Mouse (Mus musculus) embryonic facial prominence, embryonic 11.5 days (tissue): ENCODE results near the gene Ift52. TPM values are rescaled to one million over a fixed set of nuclear protein-coding genes. Genes with fewer than 3 reads are reported as not detected.
A peak's percentile ranks its signal among the peaks of the same experiment; 100 is the strongest.

Experiments used
- ATAC-seq: fragments of 200-750 bp; cut with Nextera tagmentation; replicated peaks from 2 replicates; pipeline ENCODE4 v1.8.0; 2017; ENCODE audit warnings: low read depth; ENCODE audit not compliant: insufficient number of reproducible peaks, low FRiP score, low TSS enrichment
- DNase-seq: peaks from one replicate; pipeline ENCODE4 v3.0.0-alpha.2; 2015; ENCODE audit warnings: low spot score
- H3K27ac ChIP-seq: fragments of 300-500 bp; sonication (generic); replicated peaks from 2 replicates; pipeline ENCODE4 v1.5.1; 2014; ENCODE audit warnings: mild to moderate bottlenecking, low read depth, low read length, control low read depth
- H3K27me3 ChIP-seq: fragments of 300-500 bp; sonication (generic); 2 replicates; pipeline ENCODE4 v1.6.1; 2014; ENCODE audit warnings: mild to moderate bottlenecking, low read length, moderate library complexity, mixed read lengths; ENCODE audit not compliant: control insufficient read depth, insufficient read depth
- H3K36me3 ChIP-seq: fragments of 300-500 bp; sonication (generic); replicated peaks from 2 replicates; pipeline ENCODE4 v1.6.1; 2014; ENCODE audit warnings: low read depth, mild to moderate bottlenecking, low read length, moderate library complexity, mixed read lengths; ENCODE audit not compliant: control insufficient read depth, insufficient read depth
- H3K4me1 ChIP-seq: fragments of 300-500 bp; sonication (generic); 2 replicates; pipeline ENCODE4 v1.6.1; 2014; ENCODE audit warnings: low read length, mixed read lengths; ENCODE audit not compliant: control insufficient read depth, insufficient read depth
- H3K4me2 ChIP-seq: fragments of 300-500 bp; sonication (generic); 2 replicates; pipeline ENCODE4 v1.6.1; 2014; ENCODE audit warnings: low read depth, mild to moderate bottlenecking, control low read depth, low read length, moderate library complexity
- H3K4me3 ChIP-seq: fragments of 300-500 bp; sonication (generic); 2 replicates; pipeline ENCODE4 v1.5.1; 2014; ENCODE audit warnings: low read depth, low read length, control low read depth
- H3K9ac ChIP-seq: fragments of 300-500 bp; sonication (generic); replicated peaks from 2 replicates; pipeline ENCODE4 v1.6.1; 2014; ENCODE audit warnings: mild to moderate bottlenecking, control low read depth, low read length
- H3K9me3 ChIP-seq: fragments of 300-500 bp; sonication (generic); replicated peaks from 2 replicates; pipeline ENCODE4 v1.6.1; 2016; ENCODE audit warnings: mild to moderate bottlenecking, low read length, inconsistent platforms, mixed read lengths; ENCODE audit not compliant: control insufficient read depth
- WGBS: fragments of 180-500 bp; shearing (Covaris S2); extraction: QIAGEN DNeasy Blood & Tissue Kit; methylation state at CpG from one replicate; pipeline ENCODE4 v1.1.7; 2014; 5-methylcytosine and 5-hydroxymethylcytosine counted together
- polyA plus RNA-seq: library from polyadenylated mRNA; unstranded; fragments of >200 nt; fragmentation: Nextera tagmentation; extraction: Ambion mirVana; gene quantifications from 2 replicates; pipeline ENCODE4 v1.2.1, GENCODE M21; 2014

Gene Ift52
- polyA plus RNA-seq, 1 experiment from 2014 or later: 60.4 TPM

DNA sequence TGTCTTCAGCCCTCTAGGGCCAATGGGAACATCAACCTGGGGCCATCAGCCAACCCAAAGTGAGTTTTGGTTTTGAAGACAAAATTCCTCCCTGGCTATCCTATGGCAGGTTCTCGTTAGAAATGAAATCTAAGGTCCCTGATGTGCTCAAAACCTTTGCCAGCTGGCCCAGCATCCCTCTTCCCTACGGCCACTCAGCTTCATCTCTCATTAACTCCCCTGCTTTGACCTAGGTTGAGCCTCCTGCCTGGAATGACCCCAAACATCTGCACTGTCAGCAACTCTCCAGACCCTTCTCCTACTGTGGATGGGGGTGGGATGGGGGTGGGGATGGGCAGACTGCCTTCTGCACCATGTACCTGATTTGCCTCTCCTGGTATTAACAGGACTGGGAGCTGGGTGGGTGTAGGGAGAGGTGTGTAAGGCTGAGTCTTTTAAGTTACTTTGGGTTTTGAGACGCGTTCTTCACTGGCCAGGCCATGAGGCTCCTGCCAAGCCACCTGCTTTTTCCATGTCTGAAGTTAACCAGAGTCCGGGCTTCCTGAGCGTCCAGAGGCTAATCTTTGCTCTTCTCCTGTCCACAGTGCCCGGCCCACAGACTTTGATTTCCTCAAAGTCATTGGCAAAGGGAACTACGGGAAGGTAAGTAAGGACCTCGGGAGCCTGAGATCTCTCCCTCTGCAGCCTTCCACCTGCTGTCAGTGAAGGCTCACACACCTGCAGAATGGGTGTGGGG is 23.1 kb upstream of the Ift52 start:
- Histone ChIP-seq H3K9ac (no peak overlapping the region), H3K27ac (no peak overlapping the region), H3K4me1 (no peaks in the 10 kb centered on the region), H3K36me3 (no peaks in the 10 kb centered on the region), H3K27me3 (no peaks in the 10 kb centered on the region), H3K4me2 (no peak overlapping the region), H3K9me3 (no peaks in the 10 kb centered on the region), H3K4me3 (no peak overlapping the region)
- DNase-seq (no peak), ATAC-seq (no peak)
- 76% methylated on average over 9 of the region's 9 CpGs for WGBS

DNA sequence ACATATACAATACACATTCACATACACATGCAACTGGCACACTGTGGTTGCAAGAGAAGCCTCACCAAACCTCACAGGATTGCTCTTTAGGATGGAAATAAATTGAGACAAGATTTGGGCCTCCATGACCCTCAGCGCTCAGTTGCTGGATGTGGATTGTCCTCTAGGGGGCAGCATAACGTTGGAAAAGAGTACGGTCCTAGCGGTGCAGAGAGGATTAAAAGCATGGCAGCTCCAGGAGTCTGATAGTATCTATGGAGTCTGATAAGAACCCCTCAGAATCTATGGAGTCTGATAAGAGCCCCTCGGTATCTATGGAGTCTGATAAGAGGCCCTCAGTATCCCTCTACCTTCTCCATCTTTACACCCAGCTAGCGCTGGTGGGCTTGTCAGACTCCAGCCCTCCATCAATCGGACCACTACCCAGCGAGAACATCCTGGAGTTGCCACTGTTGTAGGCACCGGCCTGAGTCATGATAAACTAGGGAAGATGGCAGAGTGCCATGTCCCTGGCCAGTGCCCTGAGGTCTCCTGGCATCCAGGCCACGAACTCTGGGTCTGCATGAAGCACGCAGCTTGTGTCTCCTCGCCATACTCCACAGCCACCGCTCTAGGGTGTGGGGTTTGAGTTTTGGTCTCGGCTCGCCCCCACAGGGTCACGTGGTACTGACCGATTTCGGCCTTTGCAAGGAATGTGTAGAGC is 18.5 kb upstream of the Ift52 start:
- 32% methylated on average over 18 of the region's 18 CpGs for WGBS
- no peaks in the 10 kb centered on the region for H3K9me3 ChIP-seq
- H3K9ac ChIP-seq: no peak overlapping the region

DNA sequence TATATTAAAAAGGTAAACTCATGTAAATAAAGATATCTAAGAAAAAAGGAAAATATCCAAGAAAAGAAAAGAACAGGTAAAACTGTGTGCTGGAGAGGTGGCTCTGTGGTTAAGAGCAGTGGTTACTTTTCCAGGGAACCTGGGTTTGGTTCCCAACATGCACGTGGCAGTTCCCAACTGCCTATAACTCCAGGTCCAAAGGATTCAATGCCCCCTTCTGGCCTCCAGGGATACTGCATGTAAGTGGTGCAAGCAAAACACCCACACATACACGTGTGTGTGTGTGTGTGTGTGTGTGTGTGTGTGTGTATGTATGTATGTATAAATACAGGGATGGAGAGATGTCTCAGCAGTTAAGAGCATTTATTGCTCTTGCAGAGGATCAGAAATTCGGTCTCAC is 17.4 kb upstream of the Ift52 start:
- 21% methylated on average over 3 of the region's 3 CpGs for WGBS

More for the DNA sequence above, 18.5 kb upstream of the Ift52 start:
- Histone ChIP-seq H3K4me3 (no peak overlapping the region), H3K36me3 (no peaks in the 10 kb centered on the region), H3K27me3 (no peaks in the 10 kb centered on the region), H3K4me1 (no peaks in the 10 kb centered on the region), H3K27ac (no peak overlapping the region), H3K4me2 (peak overlapping the region; percentile 22)
- peak; percentile 90 for DNase-seq
- peak; percentile 63; the same call in 1 of the 2 replicates for ATAC-seq

DNA sequence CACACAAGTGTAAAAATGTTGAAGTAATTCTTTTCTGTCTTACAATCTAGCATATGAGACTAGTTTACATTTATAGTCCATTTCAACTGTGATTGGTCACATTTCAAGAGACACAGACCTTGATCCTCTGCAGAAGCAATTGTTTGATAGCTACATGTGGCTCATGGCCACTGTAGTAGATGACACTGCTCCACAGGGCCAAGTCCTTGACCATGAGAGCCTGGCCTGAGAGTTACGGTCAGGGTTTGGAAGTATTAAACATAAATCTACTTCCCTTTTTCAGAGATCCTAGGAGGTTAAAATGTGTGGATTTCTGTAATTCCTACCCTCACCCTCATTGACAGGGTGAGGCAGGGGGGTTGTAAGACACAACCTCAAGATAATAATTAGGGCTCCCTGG is 16.1 kb upstream of the Ift52 start:
- no peaks in the 10 kb centered on the region for H3K27me3 ChIP-seq
- no peak overlapping the region for H3K9ac ChIP-seq
- ATAC-seq: no peak
- no peak for DNase-seq
- no peak overlapping the region for H3K27ac ChIP-seq
- WGBS: 92% methylated on average over 1 of the region's 1 CpGs
- H3K4me3 ChIP-seq: no peak overlapping the region
- H3K9me3 ChIP-seq: no peaks in the 10 kb centered on the region
- H3K4me1 ChIP-seq: no peaks in the 10 kb centered on the region
- no peak overlapping the region for H3K4me2 ChIP-seq
- no peaks in the 10 kb centered on the region for H3K36me3 ChIP-seq

More for the DNA sequence above, 17.4 kb upstream of the Ift52 start:
- Histone ChIP-seq H3K27me3 (no peaks in the 10 kb centered on the region), H3K4me2 (no peak overlapping the region), H3K9ac (no peak overlapping the region), H3K4me1 (no peaks in the 10 kb centered on the region), H3K27ac (no peak overlapping the region), H3K36me3 (no peaks in the 10 kb centered on the region), H3K9me3 (no peaks in the 10 kb centered on the region), H3K4me3 (no peak overlapping the region)
- ATAC-seq (no peak), DNase-seq (peak; percentile 55)

DNA sequence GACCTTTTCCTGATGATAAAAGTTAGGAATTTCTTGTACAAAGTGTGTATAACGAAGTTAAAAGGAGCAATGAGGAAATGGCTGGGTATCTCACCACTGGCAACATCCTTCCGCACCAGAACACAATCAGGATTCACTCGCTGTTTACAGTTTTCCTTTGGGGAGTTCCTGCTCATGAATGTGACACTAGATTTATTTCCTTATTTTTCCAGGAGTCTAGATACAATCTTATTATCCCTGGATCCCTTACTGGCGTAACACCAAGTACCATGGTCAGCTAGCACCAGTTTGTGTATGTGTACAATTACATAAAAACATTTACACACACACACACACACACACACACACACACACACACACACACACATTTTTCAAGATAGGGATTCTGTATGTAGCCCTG is 9.9 kb upstream of the Ift52 start:
- H3K4me2 ChIP-seq: no peak overlapping the region
- no peaks in the 10 kb centered on the region for H3K4me1 ChIP-seq
- WGBS: 81% methylated on average over 4 of the region's 4 CpGs
- no peaks in the 10 kb centered on the region for H3K36me3 ChIP-seq
- no peak overlapping the region for H3K4me3 ChIP-seq
- no peak for DNase-seq
- no peak overlapping the region for H3K27ac ChIP-seq
- ATAC-seq: no peak
- no peaks in the 10 kb centered on the region for H3K9me3 ChIP-seq
- no peak overlapping the region for H3K9ac ChIP-seq
- H3K27me3 ChIP-seq: no peaks in the 10 kb centered on the region

DNA sequence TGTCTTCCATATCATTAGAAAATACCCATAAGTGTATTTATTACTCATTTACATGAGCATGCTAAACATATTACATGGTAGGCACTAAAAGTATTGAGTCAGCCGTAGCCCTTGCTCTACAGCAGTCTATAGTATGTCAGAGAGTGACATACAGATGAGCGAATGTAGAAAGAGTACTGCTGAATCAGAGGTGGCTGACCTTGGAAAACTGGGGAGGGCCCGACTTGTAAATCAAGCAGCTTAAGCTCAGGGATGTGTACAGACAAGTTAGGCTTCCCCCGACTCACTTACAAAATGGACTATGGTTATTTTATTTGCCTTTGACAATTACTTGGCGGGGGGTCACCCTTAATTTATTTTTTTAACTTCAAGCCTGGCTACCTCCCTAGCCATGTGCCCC is 14.1 kb downstream of the Ift52 start:
- Histone ChIP-seq H3K4me3 (no peak overlapping the region), H3K27ac (no peak overlapping the region), H3K4me2 (no peak overlapping the region), H3K36me3 (no peaks in the 10 kb centered on the region; the same call in 1 of the 2 replicates), H3K27me3 (no peaks in the 10 kb centered on the region), H3K4me1 (no peaks in the 10 kb centered on the region), H3K9ac (no peak overlapping the region), H3K9me3 (no peaks in the 10 kb centered on the region)
- 91% methylated on average over 5 of the region's 5 CpGs for WGBS
- DNase-seq (no peak), ATAC-seq (no peak)

DNA sequence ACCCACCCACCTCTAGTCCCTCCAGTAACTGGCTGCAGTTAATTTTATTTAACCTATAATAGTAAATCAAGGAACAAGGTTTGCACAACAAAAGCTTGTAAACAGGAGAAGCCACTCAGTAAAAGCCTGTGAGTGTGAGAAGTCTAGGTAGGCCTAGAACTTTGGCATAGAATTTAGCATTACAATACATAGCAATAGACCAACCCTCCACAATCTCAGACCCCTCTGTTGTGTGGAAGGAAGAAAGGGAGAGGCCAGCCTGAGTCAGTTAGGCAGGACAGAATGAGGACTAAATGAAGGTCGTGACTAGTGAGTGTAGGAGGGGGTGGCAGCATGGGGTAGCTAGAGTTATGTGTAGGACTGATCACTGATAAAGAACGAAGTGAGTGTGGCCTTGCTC is 14.6 kb downstream of the Ift52 start:
- ATAC-seq (no peak), DNase-seq (no peak)
- Histone ChIP-seq H3K27me3 (no peaks in the 10 kb centered on the region), H3K4me2 (no peak overlapping the region), H3K9me3 (no peaks in the 10 kb centered on the region), H3K9ac (no peak overlapping the region), H3K4me3 (no peak overlapping the region), H3K36me3 (no peaks in the 10 kb centered on the region; the same call in 1 of the 2 replicates), H3K27ac (no peak overlapping the region), H3K4me1 (no peaks in the 10 kb centered on the region)
- 80% methylated on average over 2 of the region's 2 CpGs for WGBS

DNA sequence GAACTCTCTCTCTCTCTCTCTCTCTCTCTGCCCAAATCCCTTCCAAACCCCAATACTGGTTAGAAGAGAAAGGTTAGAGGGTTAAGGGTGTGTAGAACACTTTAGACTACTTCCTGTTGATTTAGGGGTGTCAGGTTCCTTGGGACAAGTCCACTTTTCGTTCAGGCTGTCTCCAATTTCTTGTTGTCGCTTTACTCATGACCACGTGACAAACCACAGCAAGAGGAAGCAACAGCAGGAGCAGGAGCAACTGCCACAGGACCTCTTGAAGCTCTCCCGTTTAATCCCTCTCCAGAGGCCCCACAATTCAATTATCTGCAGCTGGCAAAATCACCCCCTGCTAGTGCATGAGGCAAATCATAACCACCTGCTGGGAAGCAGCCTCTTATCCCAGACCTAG is 15.5 kb downstream of the Ift52 start:
- ATAC-seq: no peak
- Histone ChIP-seq H3K4me3 (no peak overlapping the region), H3K36me3 (no peaks in the 10 kb centered on the region; the same call in none of the 2 replicates), H3K27me3 (no peaks in the 10 kb centered on the region), H3K9ac (no peak overlapping the region), H3K9me3 (no peaks in the 10 kb centered on the region), H3K4me2 (no peak overlapping the region), H3K27ac (no peak overlapping the region), H3K4me1 (no peaks in the 10 kb centered on the region)
- WGBS: 34% methylated on average over 4 of the region's 4 CpGs
- peak; percentile 18 for DNase-seq
